Mouse (Mus musculus): Measurements from ENCODE around the gene Naa15. TPM values are rescaled to one million over a fixed set of nuclear protein-coding genes. Genes with fewer than 3 reads are reported as not detected.
"Not testable (repeated sequence)": the region's sequence is repeated elsewhere in the genome, so short reads cannot be mapped to it uniquely, and the experiment has no call there.

The Naa15 gene
- polyA plus RNA-seq, 1 experiment from 2014 or later: 49.8 TPM

GRCm38 (mm10) chr3:51413276-51413675 is 1.7 kb upstream of the Naa15 start:
- Histone ChIP-seq H3K4me2 (no peak overlapping the region), H3K4me3 (no peak overlapping the region), H3K36me3 (no peaks in the 10 kb centered on the region), H3K4me1 (replicated peaks) (peaks cover 26% of the 10 kb centered on the region), H3K9me3 (no peaks in the 10 kb centered on the region), H3K27me3 (no peaks in the 10 kb centered on the region), H3K9ac (no peak overlapping the region), H3K27ac (replicated peaks) (no peak overlapping the region)
- no peak for ATAC-seq (ENCODE audit: low read depth)
- WGBS: 78% methylated on average over 1 of the region's 1 CpGs

GRCm38 (mm10) chr3:51416073-51416363 is 1.1 kb downstream of the Naa15 start:
- Histone ChIP-seq H3K4me2 (peak overlapping the region; percentile 91), H3K27me3 (no peaks in the 10 kb centered on the region), H3K9me3 (no peaks in the 10 kb centered on the region), H3K27ac (replicated peaks) (peak overlapping the region; percentile 93), H3K9ac (peak overlapping the region; percentile 96), H3K36me3 (no peaks in the 10 kb centered on the region), H3K4me3 (peak overlapping the region; percentile 99), H3K4me1 (replicated peaks) (peaks cover 37% of the 10 kb centered on the region)
- under 1% methylated on average over 30 of the region's 30 CpGs for WGBS
- peak; percentile 77 for ATAC-seq (ENCODE audit: low read depth)

- peak; percentile 71 for ATAC-seq (ENCODE audit: low read depth)
- under 1% methylated on average over 67 of the region's 68 CpGs for WGBS
- H3K4me1 ChIP-seq (replicated peaks): peaks cover 37% of the 10 kb centered on the region
Observed at GRCm38 (mm10) chr3:51416364-51417134, 1.6 kb downstream of the Naa15 start.

GRCm38 (mm10) chr3:51417135-51417458 is 2.1 kb downstream of the Naa15 start:
- Histone ChIP-seq H3K36me3 (no peaks in the 10 kb centered on the region), H3K4me3 (peak overlapping the region; percentile 99), H3K9ac (peak overlapping the region; percentile 96), H3K27me3 (no peaks in the 10 kb centered on the region), H3K27ac (replicated peaks) (peak overlapping the region; percentile 93), H3K9me3 (no peaks in the 10 kb centered on the region), H3K4me1 (replicated peaks) (peaks cover 37% of the 10 kb centered on the region), H3K4me2 (peak overlapping the region; percentile 91)
- no peak for ATAC-seq (ENCODE audit: low read depth)
- 7% methylated on average over 8 of the region's 8 CpGs for WGBS

More at GRCm38 (mm10) chr3:51416364-51417134, 1.6 kb downstream of the Naa15 start:
- H3K36me3 ChIP-seq: no peaks in the 10 kb centered on the region
- H3K27me3 ChIP-seq: no peaks in the 10 kb centered on the region
- H3K9me3 ChIP-seq: no peaks in the 10 kb centered on the region
- peak overlapping the region; percentile 96 for H3K9ac ChIP-seq
- peak overlapping the region; percentile 91 for H3K4me2 ChIP-seq
- peak overlapping the region; percentile 99 for H3K4me3 ChIP-seq
- H3K27ac ChIP-seq (replicated peaks): peak overlapping the region; percentile 93

- Histone ChIP-seq H3K4me3 (peak overlapping the region; percentile 99), H3K27ac (replicated peaks) (no peak overlapping the region), H3K4me1 (replicated peaks) (peaks cover 37% of the 10 kb centered on the region), H3K36me3 (no peaks in the 10 kb centered on the region), H3K9me3 (no peaks in the 10 kb centered on the region), H3K9ac (peak overlapping the region; percentile 96; the same call in 1 of the 2 replicates), H3K4me2 (peak overlapping the region; percentile 91), H3K27me3 (no peaks in the 10 kb centered on the region)
- no peak for ATAC-seq (ENCODE audit: low read depth)
- WGBS: 45% methylated on average over 2 of the region's 2 CpGs
Observed at GRCm38 (mm10) chr3:51417485-51417884, 2.5 kb downstream of the Naa15 start.

- Histone ChIP-seq H3K9ac (no peak overlapping the region), H3K4me3 (peak overlapping the region; percentile 99; the same call in 1 of the 2 replicates), H3K36me3 (no peaks in the 10 kb centered on the region), H3K4me1 (replicated peaks) (peaks cover 37% of the 10 kb centered on the region), H3K4me2 (peak overlapping the region; percentile 91), H3K27ac (replicated peaks) (no peak overlapping the region), H3K9me3 (no peaks in the 10 kb centered on the region), H3K27me3 (no peaks in the 10 kb centered on the region)
- no peak for ATAC-seq (ENCODE audit: low read depth)
- 86% methylated on average over 2 of the region's 2 CpGs for WGBS
Observed at GRCm38 (mm10) chr3:51417966-51418365, 3.0 kb downstream of the Naa15 start.

- Histone ChIP-seq H3K9ac (no peak overlapping the region), H3K4me2 (no peak overlapping the region), H3K27me3 (no peaks in the 10 kb centered on the region), H3K36me3 (no peaks in the 10 kb centered on the region), H3K4me3 (no peak overlapping the region), H3K9me3 (no peaks in the 10 kb centered on the region), H3K4me1 (replicated peaks) (peaks cover 25% of the 10 kb centered on the region), H3K27ac (replicated peaks) (no peak overlapping the region)
- no peak for ATAC-seq (ENCODE audit: low read depth)
- WGBS: 82% methylated on average over 3 of the region's 3 CpGs
Observed at GRCm38 (mm10) chr3:51421921-51422320, 7.0 kb downstream of the Naa15 start.

- no peak for ATAC-seq (ENCODE audit: low read depth)
- H3K36me3 ChIP-seq: no peaks in the 10 kb centered on the region
- no peak overlapping the region for H3K4me2 ChIP-seq
- H3K27me3 ChIP-seq: no peaks in the 10 kb centered on the region
- H3K4me1 ChIP-seq (replicated peaks): no peaks in the 10 kb centered on the region
- H3K27ac ChIP-seq (replicated peaks): no peak overlapping the region
- no peaks in the 10 kb centered on the region for H3K9me3 ChIP-seq
- no peak overlapping the region for H3K4me3 ChIP-seq
- no peak overlapping the region for H3K9ac ChIP-seq
Observed at GRCm38 (mm10) chr3:51425394-51425793, 10.4 kb downstream of the Naa15 start.

GRCm38 (mm10) chr3:51434364-51434763 is 19.4 kb downstream of the Naa15 start:
- H3K9ac ChIP-seq; H3K4me3 ChIP-seq; H3K27ac ChIP-seq (replicated peaks); H3K9me3 ChIP-seq; ATAC-seq (ENCODE audit: low read depth); H3K27me3 ChIP-seq; H3K4me2 ChIP-seq; H3K4me1 ChIP-seq (replicated peaks); H3K36me3 ChIP-seq: not testable (repeated sequence)
- 85% methylated on average over 5 of the region's 5 CpGs for WGBS

- Histone ChIP-seq H3K9me3 (0 out of 2 replicates have a peak, but pooled peaks cover 3% of the 10 kb centered on the region), H3K9ac (no peak overlapping the region), H3K27ac (replicated peaks) (no peak overlapping the region), H3K27me3 (no peaks in the 10 kb centered on the region), H3K36me3 (0 out of 2 replicates have a peak, but pooled peaks cover 7% of the 10 kb centered on the region), H3K4me3 (no peak overlapping the region), H3K4me2 (no peak overlapping the region), H3K4me1 (replicated peaks) (no peaks in the 10 kb centered on the region)
- WGBS: 68% methylated on average over 3 of the region's 3 CpGs
- no peak for ATAC-seq (ENCODE audit: low read depth)
Observed at GRCm38 (mm10) chr3:51434871-51435595, 20.1 kb downstream of the Naa15 start.

GRCm38 (mm10) chr3:51468530-51468929 is 53.6 kb downstream of the Naa15 start:
- Histone ChIP-seq H3K4me1 (replicated peaks) (no peaks in the 10 kb centered on the region), H3K27ac (replicated peaks) (no peak overlapping the region), H3K9ac (no peak overlapping the region), H3K4me2 (no peak overlapping the region), H3K36me3 (peaks cover 85% of the 10 kb centered on the region), H3K4me3 (no peak overlapping the region), H3K27me3 (no peaks in the 10 kb centered on the region), H3K9me3 (no peaks in the 10 kb centered on the region)
- no peak for ATAC-seq (ENCODE audit: low read depth)
- WGBS: over 99% methylated on average over 2 of the region's 2 CpGs

- Histone ChIP-seq H3K27me3 (no peaks in the 10 kb centered on the region), H3K4me3 (no peak overlapping the region), H3K36me3 (peaks cover 45% of the 10 kb centered on the region), H3K4me1 (replicated peaks) (no peaks in the 10 kb centered on the region), H3K4me2 (no peak overlapping the region), H3K9ac (no peak overlapping the region), H3K27ac (replicated peaks) (no peak overlapping the region), H3K9me3 (no peaks in the 10 kb centered on the region)
- no peak for ATAC-seq (ENCODE audit: low read depth)
- 89% methylated on average over 4 of the region's 4 CpGs for WGBS
Observed at GRCm38 (mm10) chr3:51475706-51476105, 60.8 kb downstream of the Naa15 start.
